Mouse (Mus musculus): ENCODE data around the gene Cmah. TPM values are rescaled to one million over a fixed set of nuclear protein-coding genes. Genes with fewer than 3 reads are reported as not detected.

Gene Cmah
- polyA plus RNA-seq, 1 experiment, result 2.0 TPM

GRCm38 (mm10) chr13:24513717-24514116, 186.5 kb downstream of the Cmah start:
- no peak for DNase-seq (ENCODE audit: low spot score)

GRCm38 (mm10) chr13:24515101-24515675, 188.0 kb downstream of the Cmah start:
- no peak for DNase-seq (ENCODE audit: low spot score)

GRCm38 (mm10) chr13:24517757-24518156, 190.6 kb downstream of the Cmah start:
- no peak for DNase-seq (ENCODE audit: low spot score)

- no peak for DNase-seq (ENCODE audit: low spot score)
Observed at GRCm38 (mm10) chr13:24518887-24519286, 191.7 kb downstream of the Cmah start.

GRCm38 (mm10) chr13:24519976-24520647, 192.9 kb downstream of the Cmah start:
- DNase-seq (ENCODE audit: low spot score), result no peak

GRCm38 (mm10) chr13:24520796-24521195, 193.6 kb downstream of the Cmah start:
- DNase-seq (ENCODE audit: low spot score), result no peak

- DNase-seq (ENCODE audit: low spot score), result no peak
Observed at GRCm38 (mm10) chr13:24521446-24522342, 194.5 kb downstream of the Cmah start.

GRCm38 (mm10) chr13:24522343-24522837, 195.2 kb downstream of the Cmah start:
- DNase-seq (ENCODE audit: low spot score), result no peak

GRCm38 (mm10) chr13:24523587-24524221, 196.5 kb downstream of the Cmah start:
- DNase-seq (ENCODE audit: low spot score), result no peak

- DNase-seq (ENCODE audit: low spot score), result no peak
Observed at GRCm38 (mm10) chr13:24524468-24524867, 197.3 kb downstream of the Cmah start.

GRCm38 (mm10) chr13:24525551-24525950, 198.3 kb downstream of the Cmah start:
- DNase-seq (ENCODE audit: low spot score), result no peak

GRCm38 (mm10) chr13:24526916-24527315, 199.7 kb downstream of the Cmah start:
- DNase-seq (ENCODE audit: low spot score), result no peak

Other genes with a start within 250 kb of the Cmah start
- 15.1 and 23.3 TPM in 2 replicates for gene Carmil1, start 46.6 kb upstream of the Cmah start, polyA plus RNA-seq (2012; rRNA removed)